Mouse (Mus musculus) megakaryocyte, embryonic 14.5 days (primary cell): Measurements from ENCODE around the gene Camkmt. TPM values are rescaled to one million over a fixed set of nuclear protein-coding genes. Genes with fewer than 3 reads are reported as not detected.

Experiments used
- H3K27me3 ChIP-seq: replicated peaks from 2 replicates; pipeline ENCODE3; 2012; ENCODE audit warnings: inconsistent platforms
- H3K36me3 ChIP-seq: replicated peaks from 2 replicates; pipeline ENCODE3; 2012; ENCODE audit warnings: low read length, inconsistent platforms, mixed read lengths
- H3K4me1 ChIP-seq: 2 replicates; pipeline ENCODE4 v1.6.1; 2012; ENCODE audit warnings: inconsistent platforms
- H3K4me3 ChIP-seq: replicated peaks from 2 replicates; pipeline ENCODE3; 2012; ENCODE audit warnings: moderate library complexity, mild to moderate bottlenecking, inconsistent platforms
- H3K9me3 ChIP-seq: 2 replicates; pipeline ENCODE4 v1.6.1; 2012; ENCODE audit warnings: inconsistent platforms
- FLI1 ChIP-seq: IDR thresholded peaks from 2 replicates; pipeline ENCODE4 v1.6.1; 2012; ENCODE audit warnings: low read length, inconsistent platforms, mixed read lengths
- GATA1 ChIP-seq: IDR thresholded peaks from 3 replicates; pipeline ENCODE4 v1.6.1; 2012; ENCODE audit warnings: mixed read lengths, low read length, inconsistent platforms, borderline replicate concordance
- polyA plus RNA-seq: library from polyadenylated mRNA; stranded (reverse); fragments of >175 nt; gene quantifications from 2 replicates; pipeline ENCODE4 v1.2.3, GENCODE M21; 2012; ENCODE audit warnings: low replicate concordance; ENCODE audit not compliant: insufficient read depth

The Camkmt gene
- polyA plus RNA-seq, 1 experiment, result 7.6 TPM

- no peak overlapping the region for H3K4me3 ChIP-seq
- no peaks in the 10 kb centered on the region for H3K36me3 ChIP-seq
- H3K27me3 ChIP-seq, result no peaks in the 10 kb centered on the region
- no peaks in the 10 kb centered on the region for H3K4me1 ChIP-seq
- 0 out of 2 replicates have a peak, but pooled peaks cover 2% of the 10 kb centered on the region for H3K9me3 ChIP-seq
- no peak for TF ChIP-seq GATA1
- no peak for TF ChIP-seq FLI1
These were observed 67.8 kb downstream of the Camkmt start for GRCm38 (mm10) chr17:85158202-85158601.

- TF ChIP-seq FLI1 (no peak), GATA1 (no peak)
- no peak overlapping the region for H3K4me3 ChIP-seq
- H3K4me1 ChIP-seq, result no peaks in the 10 kb centered on the region
- 0 out of 2 replicates have a peak, but pooled peaks cover 2% of the 10 kb centered on the region for H3K9me3 ChIP-seq
- no peaks in the 10 kb centered on the region for H3K36me3 ChIP-seq
- H3K27me3 ChIP-seq, result no peaks in the 10 kb centered on the region
These were observed 69.2 kb downstream of the Camkmt start for GRCm38 (mm10) chr17:85159526-85159925.

- Histone ChIP-seq H3K27me3 (no peaks in the 10 kb centered on the region), H3K9me3 (0 out of 2 replicates have a peak, but pooled peaks cover 2% of the 10 kb centered on the region), H3K36me3 (no peaks in the 10 kb centered on the region), H3K4me3 (no peak overlapping the region), H3K4me1 (no peaks in the 10 kb centered on the region)
- TF ChIP-seq FLI1 (no peak), GATA1 (no peak)
These were observed 70.4 kb downstream of the Camkmt start for GRCm38 (mm10) chr17:85160786-85161185.

- Histone ChIP-seq H3K4me3 (no peak overlapping the region), H3K36me3 (no peaks in the 10 kb centered on the region), H3K4me1 (no peaks in the 10 kb centered on the region), H3K27me3 (no peaks in the 10 kb centered on the region), H3K9me3 (0 out of 2 replicates have a peak, but pooled peaks cover 2% of the 10 kb centered on the region)
- TF ChIP-seq GATA1 (no peak), FLI1 (no peak)
These were observed 72.4 kb downstream of the Camkmt start for GRCm38 (mm10) chr17:85162569-85163271.

DNA sequence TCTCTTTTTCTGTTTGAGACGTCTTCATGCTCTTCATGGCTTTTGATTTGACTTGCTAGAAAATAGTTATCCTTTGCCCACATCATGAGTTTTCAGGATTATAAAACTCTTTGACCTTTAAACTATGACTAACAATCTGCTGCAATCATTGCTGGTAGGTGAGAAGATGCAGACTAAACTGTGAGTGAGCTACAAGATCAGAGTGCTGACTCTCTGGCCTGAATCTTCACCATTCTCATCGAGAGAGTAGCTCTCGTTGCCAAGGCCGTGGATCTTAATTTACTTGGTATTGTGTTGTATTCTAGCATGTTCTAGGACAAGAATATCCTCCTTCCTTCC, 72.9 kb downstream of the Camkmt start:
- Histone ChIP-seq H3K27me3 (no peaks in the 10 kb centered on the region), H3K4me1 (no peaks in the 10 kb centered on the region), H3K4me3 (no peak overlapping the region), H3K36me3 (no peaks in the 10 kb centered on the region), H3K9me3 (0 out of 2 replicates have a peak, but pooled peaks cover 2% of the 10 kb centered on the region)
- TF ChIP-seq GATA1, result no peak
- no peak for TF ChIP-seq FLI1

- H3K36me3 ChIP-seq, result no peaks in the 10 kb centered on the region
- H3K4me3 ChIP-seq, result no peak overlapping the region
- peaks cover 4% of the 10 kb centered on the region; the same call in 1 of the 2 replicates for H3K9me3 ChIP-seq
- TF ChIP-seq FLI1 (no peak), GATA1 (no peak)
- no peaks in the 10 kb centered on the region for H3K4me1 ChIP-seq
- peaks cover 2% of the 10 kb centered on the region for H3K27me3 ChIP-seq
These were observed 78.4 kb downstream of the Camkmt start for GRCm38 (mm10) chr17:85168761-85169160.

DNA sequence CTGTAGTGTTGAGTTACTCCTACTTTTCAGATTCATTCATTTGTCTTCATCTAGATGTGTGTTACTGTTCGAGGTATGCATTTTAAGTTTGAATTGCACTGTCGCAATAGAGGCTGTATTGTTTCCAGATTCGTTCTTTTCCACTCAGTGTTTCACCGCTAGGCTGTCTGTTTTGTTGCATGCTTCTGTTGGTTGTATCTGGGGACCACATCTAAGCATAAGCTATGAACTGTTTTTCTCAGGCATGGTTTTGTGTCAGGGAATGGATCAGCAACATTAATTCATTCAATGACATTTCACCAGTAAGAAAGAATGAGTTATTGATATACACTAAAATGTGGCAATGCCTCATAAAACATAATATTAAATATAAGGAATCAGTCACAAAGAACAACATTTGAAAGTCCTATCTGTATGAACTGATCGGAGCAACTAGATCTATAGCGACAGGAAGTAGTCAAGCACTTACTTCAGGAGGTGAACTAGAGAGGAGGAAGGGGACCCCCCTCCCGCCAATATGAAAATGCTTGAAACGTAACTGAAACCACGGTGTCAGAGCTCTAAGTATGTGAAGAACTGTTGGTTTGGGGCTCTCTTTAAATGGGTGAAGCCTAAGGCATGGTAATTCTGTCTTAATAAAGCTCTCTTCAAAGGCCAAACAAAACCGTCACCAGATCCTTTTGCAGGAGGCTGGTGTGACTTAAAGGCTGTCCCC, 80.3 kb downstream of the Camkmt start:
- no peak for TF ChIP-seq FLI1
- Histone ChIP-seq H3K9me3 (peaks cover 4% of the 10 kb centered on the region; the same call in 1 of the 2 replicates), H3K4me3 (no peak overlapping the region), H3K4me1 (no peaks in the 10 kb centered on the region), H3K27me3 (peaks cover 2% of the 10 kb centered on the region), H3K36me3 (no peaks in the 10 kb centered on the region)

GRCm38 (mm10) chr17:85171951-85172350, 81.6 kb downstream of the Camkmt start:
- Histone ChIP-seq H3K4me1 (no peaks in the 10 kb centered on the region), H3K36me3 (no peaks in the 10 kb centered on the region), H3K9me3 (peaks cover 4% of the 10 kb centered on the region; the same call in 1 of the 2 replicates), H3K27me3 (peaks cover 2% of the 10 kb centered on the region), H3K4me3 (no peak overlapping the region)
- TF ChIP-seq GATA1 (no peak), FLI1 (no peak)

GRCm38 (mm10) chr17:85177231-85177630, 86.9 kb downstream of the Camkmt start:
- no peaks in the 10 kb centered on the region for H3K9me3 ChIP-seq
- TF ChIP-seq GATA1 (no peak), FLI1 (no peak)
- no peaks in the 10 kb centered on the region for H3K4me1 ChIP-seq
- H3K4me3 ChIP-seq, result no peak overlapping the region
- no peaks in the 10 kb centered on the region for H3K36me3 ChIP-seq
- H3K27me3 ChIP-seq, result peaks cover 4% of the 10 kb centered on the region

DNA sequence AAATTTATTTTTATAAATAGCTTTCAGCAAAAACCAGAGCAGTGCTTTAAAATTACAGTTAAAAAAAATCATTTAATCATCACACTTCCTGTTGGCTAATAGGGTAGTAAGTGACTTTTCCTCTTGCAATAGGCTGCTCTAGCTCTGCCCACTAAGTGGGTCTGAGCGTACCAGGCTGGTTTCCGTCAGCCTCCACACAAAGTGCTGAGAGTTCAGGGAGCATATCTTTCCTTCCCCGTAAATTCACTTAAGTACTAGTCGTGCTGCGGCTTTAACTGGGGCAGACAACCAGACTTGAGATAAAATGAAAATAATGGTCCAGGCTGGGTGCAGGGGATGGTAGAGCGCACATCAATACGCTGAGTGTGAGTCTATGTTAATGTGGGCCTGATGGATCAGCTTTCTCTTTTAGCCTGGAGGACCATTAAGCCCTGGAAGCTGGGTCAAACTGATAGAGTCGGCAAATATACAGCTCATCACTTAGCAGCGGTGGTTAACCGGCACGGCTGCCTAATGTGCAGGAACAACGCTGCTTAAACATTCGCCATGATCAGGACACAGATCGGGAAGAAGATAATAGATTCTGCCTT, 90.2 kb downstream of the Camkmt start:
- no peaks in the 10 kb centered on the region for H3K36me3 ChIP-seq
- no peaks in the 10 kb centered on the region for H3K9me3 ChIP-seq
- TF ChIP-seq GATA1 (no peak), FLI1 (no peak)
- peaks cover 7% of the 10 kb centered on the region for H3K27me3 ChIP-seq
- no peaks in the 10 kb centered on the region for H3K4me1 ChIP-seq
- H3K4me3 ChIP-seq, result no peak overlapping the region
